Mouse (Mus musculus): ENCODE results near the gene Aunip. TPM values are rescaled to one million over a fixed set of nuclear protein-coding genes. Genes with fewer than 3 reads are reported as not detected.

Aunip gene
- polyA plus RNA-seq, 1 experiment from 2014 or later = 1.8 TPM

DNA sequence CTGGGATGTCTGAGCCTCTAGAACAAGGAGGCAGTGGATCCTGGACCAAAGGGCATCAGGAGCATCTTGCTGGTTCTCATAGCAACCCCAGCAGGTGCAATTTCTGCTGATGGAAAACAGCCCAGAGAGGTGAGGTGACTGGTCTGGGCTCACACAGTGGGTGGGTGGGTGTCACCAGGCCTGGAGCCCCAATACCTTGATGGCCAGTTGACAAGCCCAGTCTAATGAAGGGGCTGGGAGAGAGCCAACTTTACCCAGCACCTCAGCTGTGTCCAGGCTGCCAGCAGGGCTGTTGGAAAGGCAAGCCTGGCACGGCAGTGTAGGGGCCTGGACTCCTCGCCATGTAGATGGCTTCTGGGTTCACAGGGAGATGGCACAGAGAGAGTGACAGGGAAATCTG lies 51.2 kb downstream of the Aunip start:
- Histone ChIP-seq H3K27me3 (replicated peaks) (no peaks in the 10 kb centered on the region), H3K4me1 (peaks cover 12% of the 10 kb centered on the region), H3K4me3 (replicated peaks) (no peak overlapping the region), H3K9ac (replicated peaks) (no peak overlapping the region), H3K36me3 (peaks cover 16% of the 10 kb centered on the region), H3K27ac (replicated peaks) (no peak overlapping the region), H3K4me2 (no peak overlapping the region), H3K9me3 (replicated peaks) (no peaks in the 10 kb centered on the region)
- WGBS = 84% methylated on average over 2 of the region's 2 CpGs
- no peak for ATAC-seq (ENCODE audit: low FRiP score)

DNA sequence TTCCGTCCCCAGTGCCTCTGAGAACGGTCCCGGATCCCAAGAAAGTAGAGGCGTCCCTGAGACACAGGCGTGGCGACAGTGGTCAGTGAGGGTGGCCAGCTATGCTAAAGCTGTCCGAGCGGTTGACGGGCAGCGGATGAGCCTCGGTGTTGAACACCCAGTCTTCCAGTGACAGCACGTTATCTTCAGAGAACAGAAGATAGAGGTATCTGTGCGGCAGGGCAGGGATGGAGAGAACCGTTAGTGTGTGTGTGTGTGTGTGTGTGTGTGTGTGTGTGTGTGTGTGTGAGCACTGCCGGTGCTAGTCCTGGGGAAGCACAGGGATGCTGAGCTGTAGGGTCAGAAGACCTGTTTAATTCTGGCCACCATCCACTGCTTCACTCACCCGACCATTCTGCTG lies 52.8 kb downstream of the Aunip start:
- Histone ChIP-seq H3K27ac (replicated peaks) (no peak overlapping the region), H3K4me3 (replicated peaks) (no peak overlapping the region), H3K9ac (replicated peaks) (no peak overlapping the region), H3K36me3 (peaks cover 16% of the 10 kb centered on the region), H3K27me3 (replicated peaks) (no peaks in the 10 kb centered on the region), H3K4me1 (peaks cover 4% of the 10 kb centered on the region), H3K4me2 (no peak overlapping the region), H3K9me3 (replicated peaks) (no peaks in the 10 kb centered on the region)
- no peak for ATAC-seq (ENCODE audit: low FRiP score)
- 92% methylated on average over 16 of the region's 16 CpGs for WGBS

DNA sequence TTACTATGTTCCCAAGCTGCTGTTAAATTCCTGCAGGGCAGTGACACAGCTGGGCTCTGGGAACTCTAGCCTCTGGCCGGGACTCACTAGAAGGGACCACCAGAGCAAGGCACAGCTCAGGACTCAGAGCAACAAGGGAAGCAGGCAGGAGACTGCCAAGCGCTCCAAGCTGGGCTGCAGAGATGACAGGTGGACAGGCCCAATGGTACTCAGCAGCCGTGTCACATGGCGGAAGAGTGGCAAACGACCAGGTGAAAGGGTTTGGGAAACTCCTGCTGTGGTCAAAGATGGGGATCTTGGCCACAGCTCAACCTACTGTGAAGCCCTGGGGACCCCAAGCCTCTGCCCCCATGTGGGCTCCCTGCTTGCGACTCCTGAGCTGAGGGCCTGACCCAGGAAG lies 53.3 kb downstream of the Aunip start:
- H3K27me3 ChIP-seq (replicated peaks) = no peaks in the 10 kb centered on the region
- H3K27ac ChIP-seq (replicated peaks) = no peak overlapping the region
- no peak overlapping the region for H3K9ac ChIP-seq (replicated peaks)
- no peaks in the 10 kb centered on the region for H3K9me3 ChIP-seq (replicated peaks)
- no peak overlapping the region for H3K4me2 ChIP-seq
- no peak overlapping the region for H3K4me3 ChIP-seq (replicated peaks)
- 84% methylated on average over 6 of the region's 6 CpGs for WGBS
- H3K4me1 ChIP-seq = peaks cover 3% of the 10 kb centered on the region; the same call in 1 of the 2 replicates
- peaks cover 16% of the 10 kb centered on the region for H3K36me3 ChIP-seq
- ATAC-seq (ENCODE audit: low FRiP score) = no peak

DNA sequence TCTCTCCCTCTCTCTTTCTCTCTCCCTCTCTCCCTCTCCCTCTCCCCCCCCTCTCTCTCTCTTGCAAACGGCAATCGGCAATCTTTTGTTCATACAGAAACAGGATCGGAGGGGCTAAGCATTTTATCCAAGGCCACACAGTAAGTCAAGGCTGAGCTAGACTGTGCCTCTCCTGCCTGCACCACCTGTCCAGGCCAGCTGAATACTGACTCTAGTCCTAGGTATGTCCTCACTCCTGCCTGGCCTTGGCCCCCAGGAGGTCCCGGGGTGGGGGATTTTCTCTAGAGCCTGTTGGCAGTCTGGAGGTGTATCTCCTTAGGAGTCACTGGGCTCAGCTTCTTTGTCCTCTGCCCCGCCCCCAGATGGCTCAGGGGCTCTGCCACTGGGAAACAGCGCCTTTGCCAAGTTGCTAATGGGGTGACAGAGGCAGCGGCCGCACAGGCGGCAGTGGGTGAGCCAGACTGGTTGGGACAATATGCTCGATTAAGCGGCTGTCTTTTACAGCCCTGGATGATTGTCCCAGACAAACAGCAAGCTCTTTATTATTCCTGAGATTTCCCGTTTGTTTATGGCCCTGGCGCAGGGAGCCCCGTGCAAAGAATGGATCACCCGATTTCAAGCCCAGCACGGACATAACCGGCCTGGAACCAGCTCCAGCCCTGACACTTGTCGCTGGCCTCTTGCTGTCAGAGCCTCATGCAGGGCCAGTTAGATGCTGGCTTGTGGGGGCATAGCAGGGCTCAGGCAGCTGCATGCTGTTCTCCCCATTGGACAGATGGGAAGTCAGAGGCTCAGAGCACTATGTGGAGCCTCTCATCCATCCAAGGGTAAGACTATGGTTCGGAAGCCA lies 56.8 kb downstream of the Aunip start:
- no peaks in the 10 kb centered on the region for H3K9me3 ChIP-seq (replicated peaks)
- no peak overlapping the region for H3K4me3 ChIP-seq (replicated peaks)
- H3K4me2 ChIP-seq = no peak overlapping the region
- H3K9ac ChIP-seq (replicated peaks) = no peak overlapping the region
- peaks cover 16% of the 10 kb centered on the region for H3K36me3 ChIP-seq
- peaks cover 9% of the 10 kb centered on the region; the same call in 1 of the 2 replicates for H3K4me1 ChIP-seq
- WGBS = 14% methylated on average over 19 of the region's 19 CpGs
- no peaks in the 10 kb centered on the region for H3K27me3 ChIP-seq (replicated peaks)
- H3K27ac ChIP-seq (replicated peaks) = peak overlapping the region; percentile 54
- ATAC-seq (ENCODE audit: low FRiP score) = peak; percentile 45

DNA sequence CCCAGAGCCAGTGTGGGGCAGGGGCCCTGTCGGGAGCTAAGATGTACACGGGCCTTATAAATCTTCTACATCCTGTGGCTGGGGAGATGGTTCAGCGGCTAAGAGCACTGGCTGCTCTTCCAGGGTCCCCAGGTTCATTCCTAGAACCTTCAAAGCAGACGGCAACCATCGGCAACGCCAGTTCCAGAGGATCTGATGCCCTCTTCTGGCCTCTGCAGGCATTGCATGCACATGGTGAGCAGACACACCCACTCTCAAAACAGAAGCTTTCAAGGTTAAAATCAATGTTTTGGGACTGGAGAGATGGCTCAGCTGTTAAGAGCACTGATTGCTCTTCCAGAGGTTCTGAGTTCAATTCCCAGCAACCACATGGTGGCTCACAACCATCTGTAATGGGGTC lies 58.4 kb downstream of the Aunip start:
- Histone ChIP-seq H3K27me3 (replicated peaks) (no peaks in the 10 kb centered on the region), H3K4me2 (no peak overlapping the region), H3K36me3 (peaks cover 10% of the 10 kb centered on the region), H3K9me3 (replicated peaks) (no peaks in the 10 kb centered on the region), H3K4me1 (peaks cover 9% of the 10 kb centered on the region; the same call in 1 of the 2 replicates), H3K9ac (replicated peaks) (no peak overlapping the region), H3K27ac (replicated peaks) (no peak overlapping the region), H3K4me3 (replicated peaks) (no peak overlapping the region)
- ATAC-seq (ENCODE audit: low FRiP score) = no peak
- 74% methylated on average over 6 of the region's 6 CpGs for WGBS

DNA sequence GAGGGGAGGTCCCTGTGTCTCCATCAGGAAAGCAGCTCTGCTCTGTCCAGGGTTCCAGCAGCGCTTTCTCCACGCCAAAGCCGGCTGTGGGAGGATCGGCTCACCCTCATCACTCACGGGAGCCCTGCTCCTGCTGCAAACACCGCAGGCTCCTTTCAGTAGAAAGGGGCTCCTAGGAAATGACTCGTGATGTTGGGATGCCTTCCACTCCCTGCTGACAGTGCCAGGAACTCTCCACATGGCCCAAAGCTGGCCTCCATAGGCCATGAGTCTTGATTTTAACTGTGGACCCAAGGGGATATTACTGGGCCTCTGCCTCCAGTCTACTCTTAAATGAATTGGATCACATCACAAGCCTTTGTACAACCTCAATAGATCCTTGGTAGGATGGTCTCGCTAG lies 59.0 kb downstream of the Aunip start:
- no peak overlapping the region for H3K27ac ChIP-seq (replicated peaks)
- peaks cover 9% of the 10 kb centered on the region; the same call in 1 of the 2 replicates for H3K4me1 ChIP-seq
- no peak for ATAC-seq (ENCODE audit: low FRiP score)
- no peaks in the 10 kb centered on the region for H3K9me3 ChIP-seq (replicated peaks)
- H3K36me3 ChIP-seq = peaks cover 10% of the 10 kb centered on the region
- H3K27me3 ChIP-seq (replicated peaks) = no peaks in the 10 kb centered on the region
- 74% methylated on average over 8 of the region's 8 CpGs for WGBS
- H3K9ac ChIP-seq (replicated peaks) = no peak overlapping the region
- no peak overlapping the region for H3K4me3 ChIP-seq (replicated peaks)
- no peak overlapping the region for H3K4me2 ChIP-seq

DNA sequence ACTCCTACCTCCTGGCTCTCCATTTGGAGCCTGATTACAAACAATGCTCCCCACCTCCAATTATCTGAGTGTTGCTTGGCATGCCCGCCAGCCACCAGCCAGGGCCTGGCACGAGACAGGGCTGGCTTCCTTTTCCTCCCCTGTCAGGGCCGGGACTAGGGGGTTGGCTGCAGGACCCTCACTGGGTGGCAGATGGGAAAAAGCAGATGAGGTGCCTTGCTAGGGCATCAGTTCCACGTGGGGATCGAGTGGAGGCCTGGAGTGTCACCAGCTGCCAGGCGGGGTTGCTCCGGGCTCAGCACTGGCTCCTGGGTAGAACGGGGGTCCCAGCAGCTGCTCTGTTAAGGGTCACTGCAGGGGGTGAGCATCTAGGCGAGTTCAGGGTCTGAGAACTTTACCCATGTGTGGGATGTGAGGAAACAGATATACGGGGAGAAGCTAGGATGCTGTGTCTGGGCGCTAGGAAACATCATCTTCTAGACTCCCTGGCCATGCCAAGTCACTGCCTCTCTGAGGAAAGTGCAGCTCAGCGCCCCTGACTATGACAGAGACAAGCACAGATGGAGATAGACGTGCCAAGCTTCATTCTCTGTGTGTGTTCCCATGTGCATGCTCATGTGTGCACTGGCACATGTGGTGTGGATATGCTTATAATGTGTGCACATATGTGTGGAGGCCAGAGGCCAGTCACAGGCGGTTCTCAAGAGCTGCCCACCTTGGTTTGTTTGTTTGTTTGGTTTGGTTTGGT lies 60.1 kb downstream of the Aunip start:
- WGBS = 47% methylated on average over 14 of the region's 14 CpGs
- Histone ChIP-seq H3K36me3 (no peaks in the 10 kb centered on the region), H3K9me3 (replicated peaks) (no peaks in the 10 kb centered on the region), H3K27ac (replicated peaks) (peak overlapping the region; percentile 33; the same call in 1 of the 2 replicates), H3K27me3 (replicated peaks) (no peaks in the 10 kb centered on the region), H3K4me2 (no peak overlapping the region), H3K9ac (replicated peaks) (no peak overlapping the region), H3K4me3 (replicated peaks) (no peak overlapping the region), H3K4me1 (peaks cover 14% of the 10 kb centered on the region)
- no peak for ATAC-seq (ENCODE audit: low FRiP score)

DNA sequence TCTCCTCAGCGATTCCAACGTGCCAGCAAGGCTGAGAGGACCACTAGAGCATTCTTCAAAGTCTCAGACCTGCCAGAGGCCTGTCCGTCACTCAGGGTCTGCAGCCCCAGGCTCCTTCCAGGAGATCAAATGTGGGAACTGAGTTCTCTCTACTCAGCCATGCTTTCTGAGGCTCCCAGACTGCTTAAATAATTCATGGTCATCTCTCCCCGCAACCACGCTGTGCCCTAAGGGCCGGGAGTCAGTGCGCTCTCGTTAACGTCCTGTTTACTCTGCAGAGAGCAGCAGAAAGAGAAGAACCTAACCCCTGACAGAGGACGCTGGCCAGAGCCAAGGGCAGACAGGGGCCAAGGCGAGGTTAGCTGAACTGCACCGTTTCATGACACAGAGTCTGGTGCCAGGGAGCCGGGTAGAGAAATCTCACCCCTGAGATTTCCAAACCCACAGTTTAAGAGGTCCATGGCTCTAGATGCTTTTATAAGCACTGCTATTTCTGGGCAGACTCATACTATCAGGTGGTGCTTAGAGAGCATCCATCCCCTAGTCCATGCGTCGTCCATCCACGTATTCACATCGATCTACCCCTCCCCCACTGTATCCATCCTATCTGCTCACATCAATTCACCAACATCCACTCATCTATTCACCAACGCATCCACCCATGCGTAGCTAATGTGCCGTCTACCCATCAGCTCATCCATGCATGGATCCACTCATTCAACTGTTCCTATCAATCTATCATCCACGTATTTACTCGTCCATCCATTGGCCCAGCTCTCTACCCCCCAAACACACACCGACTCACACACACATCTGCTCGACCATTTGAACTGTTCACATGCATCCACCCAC lies 61.9 kb downstream of the Aunip start:
- Histone ChIP-seq H3K27ac (replicated peaks) (no peak overlapping the region), H3K4me1 (peaks cover 10% of the 10 kb centered on the region), H3K4me3 (replicated peaks) (no peak overlapping the region), H3K27me3 (replicated peaks) (no peaks in the 10 kb centered on the region), H3K9ac (replicated peaks) (no peak overlapping the region), H3K9me3 (replicated peaks) (no peaks in the 10 kb centered on the region), H3K4me2 (no peak overlapping the region), H3K36me3 (no peaks in the 10 kb centered on the region)
- ATAC-seq (ENCODE audit: low FRiP score) = no peak
- WGBS = 67% methylated on average over 24 of the region's 24 CpGs

Small RNA genes within 50 kb of the gene (microRNA-seq; reads per million reads assigned to microRNA genes)
- gene Gm23634 = 1.0 reads per million
- gene Mir6403 = not detected

Other genes with a start within 250 kb of the Aunip start
- 32.1 and 33.9 TPM in 2 replicates for gene Pdik1l, start 223.1 kb upstream of the Aunip start, polyA plus RNA-seq (2015; fragmentation: Nextera tagmentation; extraction: Ambion mirVana)
- gene Trim63, start 195.9 kb upstream of the Aunip start, polyA plus RNA-seq (2015; fragmentation: Nextera tagmentation; extraction: Ambion mirVana) = 1.2 and 1.4 TPM in 2 replicates
- gene Slc30a2, start 167.8 kb upstream of the Aunip start, polyA plus RNA-seq (2015; fragmentation: Nextera tagmentation; extraction: Ambion mirVana) = 0.14 and 0.20 TPM in 2 replicates
- gene Extl1, start 127.1 kb upstream of the Aunip start, polyA plus RNA-seq (2015; fragmentation: Nextera tagmentation; extraction: Ambion mirVana) = 0.75 and 1.2 TPM in 2 replicates
- gene Pafah2, start 114.7 kb upstream of the Aunip start, polyA plus RNA-seq (2015; fragmentation: Nextera tagmentation; extraction: Ambion mirVana) = 7.5 and 8.9 TPM in 2 replicates
- 4,048 and 4,915 TPM in 2 replicates for gene Stmn1, start 42.7 kb upstream of the Aunip start, polyA plus RNA-seq (2015; fragmentation: Nextera tagmentation; extraction: Ambion mirVana)
- gene Paqr7, start 14.3 kb upstream of the Aunip start, polyA plus RNA-seq (2015; fragmentation: Nextera tagmentation; extraction: Ambion mirVana) = 30.5 and 35.2 TPM in 2 replicates
- 166 and 177 TPM in 2 replicates for gene Mtfr1l, start 24.4 kb downstream of the Aunip start, polyA plus RNA-seq (2015; fragmentation: Nextera tagmentation; extraction: Ambion mirVana)
- gene Selenon, start 41.2 kb downstream of the Aunip start, polyA plus RNA-seq (2015; fragmentation: Nextera tagmentation; extraction: Ambion mirVana) = 8.4 and 19.4 TPM in 2 replicates
- 4.7 and 4.9 TPM in 2 replicates for gene Man1c1, start 193.3 kb downstream of the Aunip start, polyA plus RNA-seq (2015; fragmentation: Nextera tagmentation; extraction: Ambion mirVana)